Mouse (Mus musculus) cerebellum, adult (tissue): ENCODE data around the gene Mrpl53.

Experiments used
- ATAC-seq: cut with Nextera tagmentation; 2 replicates; pipeline ENCODE4 v1.9.2; 2017; ENCODE audit warnings: mild to moderate bottlenecking, moderate library complexity, mixed read lengths; ENCODE audit not compliant: insufficient number of reproducible peaks, low FRiP score, low TSS enrichment

Gene Mrpl53

GRCm38 (mm10) chr6:83120930-83121862 is 12.4 kb downstream of the Mrpl53 start, which contains the start of gene Wbp1:
TSS of gene Wbp1 (minus strand) at chr6:83121559.
- peak; percentile 95 for ATAC-seq

DNA sequence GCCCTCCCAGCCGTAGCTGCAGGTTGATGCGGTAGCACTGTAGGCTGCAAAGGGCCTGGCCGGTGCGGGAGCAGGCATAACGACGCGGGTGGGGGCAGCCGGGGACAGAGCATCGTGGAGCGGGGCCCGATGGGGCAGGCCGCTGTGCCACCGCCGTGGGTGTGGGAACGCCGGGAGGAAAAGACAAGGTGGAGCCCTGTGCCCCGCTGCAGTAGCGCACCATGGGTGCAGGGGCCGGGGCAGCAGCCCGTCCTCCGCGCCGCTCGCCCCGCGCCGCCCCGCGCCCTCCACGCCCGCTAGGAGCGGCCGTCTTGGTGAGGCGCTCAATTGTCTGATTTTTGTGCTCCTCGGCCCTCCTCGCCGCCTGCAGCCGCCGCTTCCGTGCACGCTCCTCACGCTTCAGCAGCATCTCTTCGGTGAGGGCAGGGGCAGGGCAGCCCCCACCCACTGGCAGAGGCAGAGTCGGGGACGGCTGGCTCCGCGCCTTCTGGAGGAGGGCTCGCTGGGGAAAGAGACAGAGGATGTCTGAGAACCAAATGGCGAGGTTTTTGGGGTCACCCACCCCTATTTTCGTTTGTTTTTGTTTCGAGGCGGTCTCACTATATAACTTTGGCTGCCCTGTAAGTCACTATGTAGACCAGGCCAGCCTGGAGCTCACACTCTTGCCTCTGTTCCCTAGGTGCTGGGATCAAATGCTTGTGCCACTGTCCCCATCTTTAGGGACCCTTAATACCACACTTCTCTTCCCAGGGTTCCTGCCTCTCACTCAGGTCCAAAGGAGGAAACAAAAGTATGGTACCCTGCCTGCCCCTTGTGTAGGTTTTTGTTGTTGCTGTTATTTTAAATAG is 13.2 kb downstream of the Mrpl53 start:
- ATAC-seq: no peak; the same call in 1 of the 2 replicates

- ATAC-seq: no peak
Observed at GRCm38 (mm10) chr6:83122961-83123360, 14.1 kb downstream of the Mrpl53 start.

GRCm38 (mm10) chr6:83124851-83125312 is 16.0 kb downstream of the Mrpl53 start:
- peak; percentile 32; the same call in 1 of the 2 replicates for ATAC-seq

DNA sequence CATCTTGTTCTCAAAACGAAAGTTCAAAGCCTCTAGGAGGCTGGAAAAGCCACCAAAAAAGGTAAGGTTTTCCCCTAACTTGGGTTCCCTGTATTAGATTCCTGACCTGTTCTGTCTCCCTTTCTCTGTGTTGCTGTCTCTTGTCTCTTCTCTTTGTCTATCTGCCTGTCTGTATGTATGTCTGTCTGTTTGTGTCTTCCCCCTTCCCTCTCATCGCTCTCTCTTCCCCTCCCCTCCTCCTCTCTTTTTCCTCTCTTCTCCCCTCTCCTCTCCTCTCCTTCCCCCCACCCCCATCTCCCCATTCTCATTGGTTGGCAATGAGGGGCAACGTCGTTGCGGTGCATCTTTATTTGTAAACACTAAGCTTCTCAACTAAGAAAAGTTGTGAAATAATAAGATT is 16.5 kb downstream of the Mrpl53 start, which contains the start of gene Ino80b:
Gene Ino80b, minus strand, starts transcription at position 101 of the 400 bp plus-strand sequence.
- ATAC-seq: no peak

DNA sequence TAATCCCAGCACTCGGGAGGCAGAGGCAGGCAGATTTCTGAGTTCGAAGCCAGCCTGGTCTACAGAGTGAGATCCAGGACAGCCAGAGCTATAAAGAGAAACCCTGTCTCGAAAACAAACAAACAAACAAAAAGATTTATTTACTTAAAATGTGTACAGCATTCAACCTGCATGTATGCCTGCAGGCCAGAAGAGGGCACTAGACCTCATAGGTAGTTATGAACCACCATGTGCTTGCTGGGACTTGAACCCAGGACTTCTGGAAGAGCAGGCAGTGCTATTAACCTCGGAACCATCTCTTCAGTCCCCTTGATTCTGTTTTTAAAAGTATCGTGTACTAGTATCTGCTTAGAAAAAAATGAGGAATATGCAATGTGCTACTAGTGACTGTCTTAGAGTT is 18.6 kb downstream of the Mrpl53 start:
- no peak for ATAC-seq

GRCm38 (mm10) chr6:83131469-83132034 is 22.7 kb downstream of the Mrpl53 start:
- no peak for ATAC-seq

DNA sequence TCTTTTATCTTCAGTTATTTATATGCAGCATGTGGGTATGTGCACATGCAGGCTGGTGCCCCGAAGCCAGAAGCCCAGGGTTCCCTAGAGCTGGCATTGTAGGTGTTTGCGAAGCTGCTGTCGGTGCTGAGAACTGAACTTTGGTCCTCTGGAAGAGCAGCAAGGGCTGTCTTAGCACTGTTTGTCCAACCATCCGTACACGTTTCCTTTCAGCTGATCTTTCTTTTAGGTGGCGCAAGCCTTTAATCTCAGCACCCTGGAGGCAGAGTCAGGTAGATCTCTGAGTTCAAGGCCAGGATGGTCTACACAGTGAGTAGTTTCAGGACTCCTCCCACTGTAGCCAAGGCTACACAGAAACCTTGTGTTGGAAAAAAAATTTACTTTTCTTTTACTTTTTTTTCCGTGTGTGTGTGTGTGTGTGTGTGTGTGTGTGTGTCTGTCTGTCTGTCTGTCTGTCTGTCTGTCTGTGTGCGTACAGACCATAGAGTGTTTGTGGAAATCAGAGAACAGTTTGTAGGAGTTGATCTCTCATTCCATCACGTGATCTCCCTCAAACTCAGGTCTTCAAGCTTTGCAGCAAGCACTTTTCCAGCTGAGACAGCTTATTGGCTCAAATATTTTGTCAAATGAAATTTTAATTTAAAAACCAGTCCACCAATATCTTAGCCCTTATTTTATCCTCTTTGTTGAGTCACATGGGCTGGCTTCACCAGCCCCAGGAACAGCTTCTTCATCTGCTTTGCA is 23.5 kb downstream of the Mrpl53 start:
- ATAC-seq: no peak

DNA sequence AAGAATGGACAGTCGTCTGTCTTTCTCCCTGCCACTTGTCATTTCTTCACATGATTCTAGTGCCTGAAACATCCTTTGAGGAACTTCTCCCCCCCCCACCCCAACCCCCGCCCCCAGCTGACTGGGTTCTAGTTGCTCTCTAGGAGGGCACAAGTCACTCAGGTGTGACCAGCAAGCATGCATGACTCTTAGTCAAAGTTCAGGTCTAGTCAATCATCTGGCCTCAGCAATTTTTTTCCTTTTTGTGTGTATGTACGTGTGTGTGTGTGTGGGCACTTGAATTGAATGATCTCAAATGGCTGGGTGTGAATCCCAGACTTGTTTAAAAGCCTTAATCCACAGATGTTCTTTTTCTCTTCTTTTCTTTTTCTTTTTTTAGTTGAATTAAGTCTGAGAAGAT is 25.4 kb downstream of the Mrpl53 start:
- ATAC-seq: no peak

DNA sequence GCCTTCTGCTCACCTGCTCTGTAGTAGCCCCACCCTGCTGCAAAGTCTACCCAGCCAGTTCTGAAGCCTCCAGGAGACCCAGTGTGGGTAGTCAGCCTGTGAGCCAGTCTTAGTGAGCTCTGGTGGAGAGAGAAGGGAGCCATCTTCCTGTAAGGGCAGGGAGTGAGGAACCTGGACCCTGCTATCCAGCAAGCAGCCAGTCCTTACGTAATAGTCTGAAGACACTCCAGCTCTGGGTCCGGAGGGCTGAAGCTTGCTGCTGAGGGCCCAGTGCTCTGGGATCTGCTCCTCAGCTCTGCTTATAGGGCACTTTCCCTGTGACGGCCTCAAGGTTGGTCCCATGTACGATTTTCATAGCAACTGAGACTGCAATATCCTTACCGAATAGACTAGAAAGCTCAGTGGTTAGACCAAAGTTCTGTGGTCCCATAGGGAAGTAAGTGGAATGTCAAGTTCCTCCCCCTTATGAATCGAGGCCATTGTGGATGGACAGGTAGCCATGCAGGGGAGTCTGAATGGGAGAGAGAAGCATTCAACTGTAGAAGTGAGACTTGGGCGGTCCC is 26.2 kb downstream of the Mrpl53 start, which contains the start of gene Rtkn:
Gene Rtkn, plus strand, starts transcription at position 513 of the 563 bp plus-strand sequence.
- no peak for ATAC-seq

GRCm38 (mm10) chr6:83135571-83136161 is 26.8 kb downstream of the Mrpl53 start:
- no peak; the same call in 1 of the 2 replicates for ATAC-seq

GRCm38 (mm10) chr6:83136291-83136880 is 27.5 kb downstream of the Mrpl53 start:
- ATAC-seq: no peak

DNA sequence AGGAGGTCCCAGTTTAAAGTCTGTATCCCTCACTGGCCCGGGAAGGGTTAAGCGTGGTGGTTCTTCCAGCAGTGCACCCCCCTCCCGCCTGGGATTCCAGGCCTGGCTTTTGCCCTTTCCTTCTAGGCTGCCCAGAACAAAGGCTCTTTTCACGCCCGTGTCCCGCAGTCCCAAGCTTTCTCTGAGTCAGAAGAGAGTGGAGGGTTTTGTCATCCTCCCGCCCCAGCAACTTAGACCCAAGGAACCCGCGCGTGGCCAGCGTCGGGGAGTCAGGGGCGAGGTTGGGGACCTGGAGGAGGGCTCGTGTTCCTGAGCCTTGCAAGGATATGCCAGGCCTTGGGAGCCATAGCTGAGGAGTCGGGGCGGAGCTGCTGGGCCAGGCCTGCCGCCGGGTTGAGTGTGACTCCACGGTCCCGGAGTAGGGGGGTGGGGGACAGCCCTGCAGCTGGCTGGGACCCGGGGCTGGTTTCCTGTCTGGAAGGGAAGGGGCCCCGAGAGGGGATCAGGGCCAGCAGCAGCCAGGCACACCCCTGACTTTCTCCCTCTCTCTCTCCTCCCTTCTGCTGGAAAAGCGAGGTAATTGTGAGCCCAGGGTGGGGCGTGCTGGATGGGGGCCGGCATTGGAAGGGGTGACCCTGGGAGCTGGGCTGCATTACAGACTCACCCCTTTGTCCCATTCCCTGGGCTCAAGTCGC is 28.2 kb downstream of the Mrpl53 start:
- ATAC-seq: peak; percentile 45; the same call in 1 of the 2 replicates

DNA sequence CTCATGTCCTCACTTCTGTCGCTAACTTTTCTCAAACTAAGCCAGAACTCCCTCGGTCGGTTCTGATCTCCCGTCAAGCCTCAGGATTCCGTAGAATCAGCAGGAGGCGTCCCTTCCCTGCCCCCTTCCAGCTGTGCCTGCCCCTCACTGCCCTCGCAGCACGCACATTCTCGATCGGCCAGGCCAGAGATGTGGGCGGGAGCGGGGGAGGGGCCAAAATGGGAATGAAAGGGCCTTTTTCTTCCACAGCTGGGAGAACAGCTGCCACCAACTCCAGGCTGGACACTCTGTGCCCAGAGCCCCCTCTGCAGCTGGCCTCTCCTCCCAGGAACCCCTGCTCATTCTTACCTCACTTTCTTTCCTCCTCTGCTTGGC is 28.7 kb downstream of the Mrpl53 start:
- no peak for ATAC-seq

DNA sequence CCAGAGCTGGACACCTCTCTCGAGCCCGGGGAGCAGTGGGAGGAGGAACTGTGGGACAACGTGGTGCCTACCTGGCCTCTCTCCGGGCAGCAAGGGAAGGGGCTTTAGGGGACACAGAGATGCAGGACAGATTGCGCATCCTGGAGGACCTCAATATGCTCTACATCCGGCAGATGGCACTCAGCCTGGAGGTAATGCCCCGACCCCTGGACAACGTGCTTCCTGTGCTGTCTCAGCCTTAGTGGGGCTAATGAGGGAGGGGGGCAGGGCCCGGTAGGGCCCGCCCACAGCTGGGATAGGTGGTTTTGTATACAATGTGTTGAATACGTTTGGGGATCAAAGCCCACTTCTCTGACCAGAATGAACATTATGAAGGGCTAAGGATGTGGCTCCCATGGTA is 29.2 kb downstream of the Mrpl53 start:
- ATAC-seq: no peak

GRCm38 (mm10) chr6:83140044-83140443 is 31.2 kb downstream of the Mrpl53 start:
- ATAC-seq: no peak

- ATAC-seq: no peak
Observed at GRCm38 (mm10) chr6:83141636-83142035, 32.8 kb downstream of the Mrpl53 start.

DNA sequence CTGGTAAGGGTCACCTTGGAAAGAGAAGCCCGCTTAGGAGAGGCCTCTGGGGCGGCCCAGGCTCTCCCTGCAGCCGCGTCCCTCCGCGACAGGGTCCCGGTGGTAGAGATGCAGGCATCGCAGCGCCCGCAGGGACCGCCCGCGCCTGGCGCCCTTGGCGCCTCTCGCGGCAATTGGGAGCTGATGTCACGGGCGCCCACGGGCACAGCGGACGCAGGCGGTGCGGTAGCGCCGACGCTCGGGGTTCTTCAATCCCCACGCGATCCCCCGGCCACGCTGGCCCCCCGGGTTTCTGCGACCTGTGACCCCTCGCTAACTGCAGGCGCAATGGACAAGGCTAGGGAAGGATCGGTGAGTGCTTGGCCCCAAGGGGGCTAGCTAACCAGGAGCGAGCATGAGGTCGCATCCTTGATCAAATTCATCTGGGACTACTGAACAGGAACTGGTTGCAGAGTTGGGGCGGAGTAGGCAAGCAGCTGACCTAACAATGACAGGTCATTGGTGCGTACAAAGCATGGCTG is 33.4 kb downstream of the Mrpl53 start:
- no peak for ATAC-seq
